In genomic region chr15:99729056-99729783, GRCm38 (mm10) we compare ENCODE assay signal across 22 mouse cellular contexts. TPM values are rescaled to one million over a fixed set of nuclear protein-coding genes. Genes with fewer than 3 reads are reported as not detected.
DNase-seq lines count a peak whose midpoint lies in the region; ATAC-seq and TF ChIP-seq lines count a peak whose summit lies in the region.
"Had no signal": no experiment of that assay in that cellular context is flagged by ENCODE, and none has a peak within 500 bp of the region (broad histone marks: within the 10 kb centered on the region; RNA-seq: fewer than 3 reads in every experiment).

No protein-coding gene starts in this region.

- DNase-seq in heart, postnatal 0 days (ENCODE audit: low spot score), result no peak
- DNase-seq in heart, postnatal 4 days, result no peak
- no peak for DNase-seq in lung, postnatal 0 days (ENCODE audit: low spot score)
- DNase-seq in lung, postnatal 36 days, result no peak
- DNase-seq in induced T-regulatory cell, adult 2 months (ENCODE audit: low read depth), result peak; percentile 54
- no peak for DNase-seq in left cerebral cortex, postnatal 25 days (ENCODE audit: low spot score in 2 of 2)
- DNase-seq in right cerebral cortex, adult 18-20 months, result no peak
- DNase-seq: cerebellum, adult 11 months; kidney, adult 11 months; kidney, postnatal 4 days had no signal

- peak; percentile 27; the same call in 1 of the 2 replicates for TF ChIP-seq CTCF in heart, postnatal 0 days (IDR thresholded peaks at IDR 0.05; ENCODE audit: low read depth)
- TF ChIP-seq CTCF in lung, postnatal 0 days (IDR thresholded peaks at IDR 0.05), result peak; percentile 45
- peak; percentile 25; the same call in 1 of the 2 replicates for TF ChIP-seq CTCF in E14TG2a.4 (conservative IDR thresholded peaks at IDR 0.05; ENCODE audit: low read length)

- peaks cover 29% of the 10 kb centered on the region for H3K36me3 ChIP-seq in heart, postnatal 0 days (replicated peaks; ENCODE audit: control insufficient read depth, insufficient read depth, low read length)
- H3K36me3 ChIP-seq in lung, postnatal 0 days (ENCODE audit: insufficient read depth, low read length), result no peaks in the 10 kb centered on the region
- H3K36me3 ChIP-seq in E14TG2a.4 (ENCODE audit: insufficient read depth, low read length), result peaks cover 27% of the 10 kb centered on the region

- no peaks in the 10 kb centered on the region for H3K9me3 ChIP-seq in heart, postnatal 0 days (replicated peaks; ENCODE audit: control insufficient read depth, low read length)
- H3K9me3 ChIP-seq in lung, postnatal 0 days (ENCODE audit: low read length), result no peaks in the 10 kb centered on the region
- no peaks in the 10 kb centered on the region for H3K9me3 ChIP-seq in E14TG2a.4 (ENCODE audit: low read length)
- H3K9me3 ChIP-seq: lung, embryonic 15.5 days; stomach, embryonic 15.5 days had no signal

- no peak for TF ChIP-seq EP300 in heart, postnatal 0 days (IDR thresholded peaks at IDR 0.05; ENCODE audit: low read depth)
- no peak for TF ChIP-seq EP300 in lung, postnatal 0 days (IDR thresholded peaks at IDR 0.05)

- 96% methylated on average over 3 of the region's 4 CpGs for WGBS in heart, postnatal 0 days
- 96% methylated on average over 3 of the region's 4 CpGs for WGBS in lung, postnatal 0 days

- H3K27me3 ChIP-seq in heart, postnatal 0 days (ENCODE audit: control insufficient read depth, insufficient read depth, low read length), result no peaks in the 10 kb centered on the region
- H3K27me3 ChIP-seq in lung, postnatal 0 days (replicated peaks; ENCODE audit: insufficient read depth, low read length), result no peaks in the 10 kb centered on the region
- H3K27me3 ChIP-seq in E14TG2a.4 (ENCODE audit: insufficient read depth, low read length), result no peaks in the 10 kb centered on the region
- H3K27me3 ChIP-seq: embryonic facial prominence, embryonic 13.5 days; limb, embryonic 13.5 days; lung, embryonic 15.5 days; stomach, embryonic 15.5 days had no signal

- intact Hi-C loops in left cerebral cortex, postnatal 25 days (cut with DNase I), result loop anchor here (5.0 kb wide), 1 partner anchor 173 kb away; no protein-coding TSS in a partner anchor

- peaks cover 12% of the 10 kb centered on the region for H3K4me1 ChIP-seq in heart, postnatal 0 days (ENCODE audit: control insufficient read depth, insufficient read depth)
- H3K4me1 ChIP-seq in lung, postnatal 0 days (ENCODE audit: insufficient read depth, low read depth, low read length), result 0 out of 2 replicates have a peak, but pooled peaks cover 3% of the 10 kb centered on the region
- peaks cover 45% of the 10 kb centered on the region for H3K4me1 ChIP-seq in E14TG2a.4 (replicated peaks; ENCODE audit: low read depth, low read length)

- no peak overlapping the region for H3K4me2 ChIP-seq in heart, postnatal 0 days (ENCODE audit: low read depth, low read length)
- H3K4me2 ChIP-seq in lung, postnatal 0 days (replicated peaks; ENCODE audit: low read depth, low read length), result no peak overlapping the region
- H3K4me2 ChIP-seq: embryonic facial prominence, embryonic 13.5 days; limb, embryonic 13.5 days; lung, embryonic 15.5 days; stomach, embryonic 15.5 days had no signal

- H3K9ac ChIP-seq in heart, postnatal 0 days (replicated peaks; ENCODE audit: low read depth, low read length), result no peak overlapping the region
- H3K9ac ChIP-seq in lung, postnatal 0 days (replicated peaks; ENCODE audit: low read depth), result no peak overlapping the region
- H3K9ac ChIP-seq: embryonic facial prominence, embryonic 13.5 days; limb, embryonic 13.5 days; lung, embryonic 15.5 days; stomach, embryonic 15.5 days had no signal

- no peak overlapping the region for H3K27ac ChIP-seq in heart, postnatal 0 days (ENCODE audit: low read depth)
- H3K27ac ChIP-seq in lung, postnatal 0 days (ENCODE audit: low read length), result no peak overlapping the region
- H3K27ac ChIP-seq: embryonic facial prominence, embryonic 13.5 days; forebrain, embryonic 10.5 days; limb, embryonic 13.5 days; lung, embryonic 15.5 days; stomach, embryonic 15.5 days had no signal

- H3K4me3 ChIP-seq in heart, postnatal 0 days (ENCODE audit: low read depth, low read length), result no peak overlapping the region
- H3K4me3 ChIP-seq in lung, postnatal 0 days (ENCODE audit: low read depth, low read length), result no peak overlapping the region
- no peak overlapping the region for H3K4me3 ChIP-seq in E14TG2a.4 (replicated peaks; ENCODE audit: low read length)
- H3K4me3 ChIP-seq: embryonic facial prominence, embryonic 13.5 days; forebrain, embryonic 10.5 days; limb, embryonic 13.5 days; lung, embryonic 15.5 days; stomach, embryonic 15.5 days had no signal

- no peak for ATAC-seq in heart, postnatal 0 days (ENCODE audit: insufficient read depth, low read depth)
- ATAC-seq in lung, postnatal 0 days, result no peak

RNA-seq across cellular contexts. Expression of gene Cox14, which starts 3.8 kb away (rescaled TPM):
- total RNA-seq in heart, postnatal 0 days (2014; rRNA removed; ENCODE audit: low replicate concordance), result 94.2 and 195 TPM in 2 replicates
- 341 and 358 TPM in 2 replicates for polyA plus RNA-seq in heart, postnatal 0 days (2015; fragmentation: Nextera tagmentation; extraction: Ambion mirVana)
- 100 to 1,000 TPM; 150 to 159 TPM for total RNA-seq in heart, postnatal 4 days (2021)
- polyA plus RNA-seq in lung, postnatal 0 days (2015; fragmentation: Nextera tagmentation; extraction: Ambion mirVana), result 197 and 206 TPM in 2 replicates
- 100 to 1,000 TPM; 126 to 128 TPM for total RNA-seq in left cerebral cortex, postnatal 25 days (2021)

RNA-seq across cellular contexts. Expression of gene Gpd1, which starts 11.9 kb away (rescaled TPM):
- total RNA-seq in heart, postnatal 0 days (2014; rRNA removed; ENCODE audit: low replicate concordance), result 8.7 and 16.4 TPM in 2 replicates
- polyA plus RNA-seq in heart, postnatal 0 days (2015; fragmentation: Nextera tagmentation; extraction: Ambion mirVana), result 9.0 and 9.9 TPM in 2 replicates
- total RNA-seq in heart, postnatal 4 days (2021), result 10 to 100 TPM; 24.5 to 26.4 TPM
- 10.0 and 13.2 TPM in 2 replicates for polyA plus RNA-seq in lung, postnatal 0 days (2015; fragmentation: Nextera tagmentation; extraction: Ambion mirVana)
- 10 to 100 TPM; 86.4 to 88.3 TPM for total RNA-seq in left cerebral cortex, postnatal 25 days (2021)

RNA-seq across cellular contexts. Expression of gene Gm17349, which starts 23.9 kb away (rescaled TPM):
- total RNA-seq in heart, postnatal 0 days (2014; rRNA removed; ENCODE audit: low replicate concordance), result not detected in 2 replicates
- not detected in 2 replicates for polyA plus RNA-seq in heart, postnatal 0 days (2015; fragmentation: Nextera tagmentation; extraction: Ambion mirVana)
- 1 to 10 TPM; 3.7 to 4.8 TPM for total RNA-seq in heart, postnatal 4 days (2021)
- polyA plus RNA-seq in lung, postnatal 0 days (2015; fragmentation: Nextera tagmentation; extraction: Ambion mirVana), result 3.2 TPM in 1 of 2 replicates, not detected in the other
- 1 to 10 TPM; 7.1 to 7.6 TPM for total RNA-seq in left cerebral cortex, postnatal 25 days (2021)
- total RNA-seq: megakaryocyte, adult 5-6 weeks; monocyte, adult 5-6 weeks had no signal
- polyA plus RNA-seq: embryonic facial prominence, embryonic 13.5 days; forebrain, embryonic 10.5 days; gonadal fat pad, adult 2 months; heart, embryonic 14.5 days; hindbrain, embryonic 11.5 days; limb, embryonic 13.5 days; lung, embryonic 15.5 days; neural tube, embryonic 14.5 days; stomach, embryonic 15.5 days had no signal

RNA-seq across cellular contexts. Expression of gene Smarcd1, which starts 27.3 kb away (rescaled TPM):
- 28.4 and 35.7 TPM in 2 replicates for total RNA-seq in heart, postnatal 0 days (2014; rRNA removed; ENCODE audit: low replicate concordance)
- 16.8 and 20.0 TPM in 2 replicates for polyA plus RNA-seq in heart, postnatal 0 days (2015; fragmentation: Nextera tagmentation; extraction: Ambion mirVana)
- 10 to 100 TPM; 46.5 to 47.7 TPM for total RNA-seq in heart, postnatal 4 days (2021)
- polyA plus RNA-seq in lung, postnatal 0 days (2015; fragmentation: Nextera tagmentation; extraction: Ambion mirVana), result 19.7 and 20.4 TPM in 2 replicates
- total RNA-seq in left cerebral cortex, postnatal 25 days (2021), result 100 to 1,000 TPM; 159 to 164 TPM

RNA-seq across cellular contexts. Expression of gene Cers5, which starts 43.5 kb away (rescaled TPM):
- 51.6 and 58.7 TPM in 2 replicates for total RNA-seq in heart, postnatal 0 days (2014; rRNA removed; ENCODE audit: low replicate concordance)
- polyA plus RNA-seq in heart, postnatal 0 days (2015; fragmentation: Nextera tagmentation; extraction: Ambion mirVana), result 37.4 and 38.9 TPM in 2 replicates
- total RNA-seq in heart, postnatal 4 days (2021), result 10 to 100 TPM; 29.3 to 31.3 TPM
- polyA plus RNA-seq in lung, postnatal 0 days (2015; fragmentation: Nextera tagmentation; extraction: Ambion mirVana), result 67.1 and 71.5 TPM in 2 replicates
- 10 to 100 TPM; 38.8 to 39.6 TPM for total RNA-seq in left cerebral cortex, postnatal 25 days (2021)
